Mouse (Mus musculus) layer of hippocampus, adult 18-20 months (tissue): ENCODE data around the gene Krtap4-6. TPM values are rescaled to one million over a fixed set of nuclear protein-coding genes. Genes with fewer than 3 reads are reported as not detected.
"Not testable (repeated sequence)": the region's sequence is repeated elsewhere in the genome, so short reads cannot be mapped to it uniquely, and the experiment has no call there.

Experiments
- DNase-seq, 2 experiments: peaks; one replicate each; pipeline ENCODE4 v3.0.0; 2022; ENCODE audit warnings: low spot score in 2 of 2
- long read RNA-seq: library from polyadenylated mRNA; stranded (forward); transcript quantifications from one replicate; pipeline ENCODE4 v2.0.0, GENCODE M21; 2021
- total RNA-seq, 2 experiments: library from RNA; stranded (reverse); gene quantifications; 2 replicates each; pipeline ENCODE4 v1.2.3; 2021

The Krtap4-6 gene
- not detected for total RNA-seq
- long read RNA-seq = 0 reads

DNA sequence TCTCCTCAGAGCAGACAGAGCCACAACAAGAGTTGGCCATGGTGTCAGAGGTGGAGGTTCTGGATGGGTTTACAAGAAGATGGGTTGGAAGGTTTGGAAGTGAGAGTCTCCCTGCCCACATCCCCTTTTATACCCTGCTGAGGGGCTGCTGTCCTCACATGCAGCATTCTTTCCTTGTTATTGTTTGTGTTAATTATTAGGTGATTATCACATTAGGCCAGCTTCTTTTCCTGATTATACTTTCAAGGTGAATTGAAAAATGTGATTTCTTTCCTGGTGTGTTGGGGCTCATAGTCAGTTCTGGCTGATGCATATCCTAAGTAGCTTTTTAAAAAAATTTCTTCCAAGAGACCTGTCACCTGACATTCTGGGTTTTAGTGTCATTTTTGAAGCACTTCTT, at the start of gene Krtap4-6:
Gene Krtap4-6 (minus strand): TSS at position 101 of the 400 bp plus-strand sequence.
- DNase-seq = no peak

- DNase-seq = no peak
These were observed 24.7 kb upstream of the Krtap4-6 start, which contains the start of gene Gm14190 for GRCm38 (mm10) chr11:99690463-99690862. Gene Gm14190, minus strand, starts transcription at chr11:99690740.

DNA sequence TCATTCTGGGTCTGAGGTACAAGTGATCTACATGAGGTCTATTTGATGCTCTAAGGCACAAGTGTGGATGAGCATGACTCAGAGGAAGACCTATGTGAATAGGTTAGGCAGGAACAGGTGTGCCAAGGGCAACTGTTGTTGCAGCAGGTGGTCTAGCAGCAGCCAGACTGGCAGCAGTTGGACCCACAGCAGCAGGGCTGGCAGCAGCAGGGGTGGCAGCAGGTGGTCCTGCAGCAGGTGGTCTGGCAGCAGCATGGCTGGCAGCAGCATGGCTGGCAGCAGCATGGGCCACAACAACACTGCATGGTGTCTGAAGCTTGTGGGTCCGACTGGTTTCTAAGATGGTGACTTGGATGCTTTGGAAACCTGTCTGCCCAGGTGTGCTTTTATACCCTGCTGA, 19.5 kb upstream of the Krtap4-6 start:
- not testable (repeated sequence) for DNase-seq

GRCm38 (mm10) chr11:99683481-99683880, 17.7 kb upstream of the Krtap4-6 start:
- no peak for DNase-seq

DNA sequence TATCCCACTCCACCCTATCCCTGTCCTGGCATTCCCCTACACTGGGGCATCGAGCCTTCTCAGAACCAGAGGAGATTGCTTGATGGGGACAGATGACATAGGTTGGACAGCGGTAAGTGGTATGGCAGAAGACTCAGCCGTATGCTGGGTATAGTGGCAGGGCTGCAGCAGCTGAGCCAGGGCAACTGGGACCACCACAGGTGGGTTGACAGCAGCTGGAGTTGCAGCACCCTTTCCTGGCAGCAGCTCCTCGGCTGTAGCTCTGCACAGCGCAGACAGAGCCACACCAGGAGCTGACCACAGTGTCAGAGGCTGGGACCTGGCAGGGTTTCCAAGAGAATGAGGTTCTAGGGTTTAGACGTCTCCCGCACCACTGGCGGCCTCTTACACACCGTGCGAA, 3.0 kb downstream of the Krtap4-6 start:
- no peak for DNase-seq

DNA sequence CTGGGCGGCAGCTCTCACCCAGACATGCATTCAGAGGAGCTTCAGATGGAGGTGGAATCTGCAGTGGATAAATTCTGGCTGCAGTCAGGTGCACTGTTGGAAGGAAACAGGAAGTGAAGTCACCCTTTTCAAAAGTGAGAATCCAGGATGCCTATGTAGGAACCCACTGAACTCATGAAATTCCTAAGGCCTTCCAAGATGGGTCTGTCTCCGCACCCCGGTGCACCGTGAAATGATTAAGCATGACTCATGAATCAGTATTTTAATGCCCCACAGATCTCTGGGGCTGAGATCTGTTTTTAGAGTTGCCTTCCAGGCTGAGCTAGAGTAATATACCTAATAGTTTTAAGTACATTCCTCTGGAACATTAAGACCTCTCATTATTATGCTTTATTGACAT, 6.5 kb downstream of the Krtap4-6 start:
- no peak for DNase-seq

DNA sequence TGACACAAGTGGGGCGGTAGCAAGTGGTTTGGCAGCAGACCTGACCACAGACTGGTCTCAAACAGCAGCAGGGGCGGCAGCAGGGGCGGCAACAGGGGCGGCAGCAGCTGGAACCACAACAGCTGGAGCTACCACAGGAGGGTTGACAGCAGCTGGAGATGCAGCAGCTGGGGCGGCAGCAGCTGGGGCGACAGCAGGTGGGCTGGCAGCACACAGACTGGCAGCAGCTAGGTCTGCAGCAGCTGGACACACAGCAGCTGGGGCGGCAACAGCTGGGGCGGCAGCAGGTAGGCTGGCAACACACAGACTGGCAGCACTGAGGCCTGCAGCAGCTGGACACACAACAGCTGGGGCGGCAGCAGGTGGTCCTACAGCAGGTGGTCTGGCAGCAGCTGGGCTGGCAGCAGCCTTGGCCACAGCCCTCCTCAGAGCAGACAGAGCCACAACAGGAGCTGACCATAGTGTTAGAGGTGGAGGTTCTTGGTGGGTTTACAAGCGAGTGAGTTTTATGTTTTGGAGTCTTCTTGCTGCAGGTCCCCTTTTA, 7.2 kb downstream of the Krtap4-6 start, which contains the start of gene Gm11563:
Gene Gm11563 (minus strand): TSS at position 494 of the 544 bp plus-strand sequence.
- not testable (repeated sequence) for DNase-seq

DNA sequence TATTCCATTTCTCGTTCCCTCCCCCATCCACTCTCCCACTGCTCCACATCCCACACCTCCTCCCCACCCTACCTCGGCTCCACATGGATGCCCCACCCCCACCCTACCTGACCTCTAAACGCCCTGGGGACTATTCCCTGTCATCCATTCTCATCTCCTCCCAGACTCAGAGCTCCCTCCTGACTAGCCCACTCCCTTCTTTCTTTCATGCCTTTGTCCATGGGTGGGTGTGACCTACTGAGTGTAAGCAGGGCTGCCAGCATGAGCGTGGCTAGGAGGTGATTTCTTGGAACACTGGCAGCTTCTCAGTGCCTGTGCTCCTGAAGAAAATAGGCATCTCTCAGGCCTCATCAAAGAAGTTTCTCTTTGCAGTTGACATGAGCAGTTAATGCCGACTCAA, 8.7 kb downstream of the Krtap4-6 start:
- no peak for DNase-seq

DNA sequence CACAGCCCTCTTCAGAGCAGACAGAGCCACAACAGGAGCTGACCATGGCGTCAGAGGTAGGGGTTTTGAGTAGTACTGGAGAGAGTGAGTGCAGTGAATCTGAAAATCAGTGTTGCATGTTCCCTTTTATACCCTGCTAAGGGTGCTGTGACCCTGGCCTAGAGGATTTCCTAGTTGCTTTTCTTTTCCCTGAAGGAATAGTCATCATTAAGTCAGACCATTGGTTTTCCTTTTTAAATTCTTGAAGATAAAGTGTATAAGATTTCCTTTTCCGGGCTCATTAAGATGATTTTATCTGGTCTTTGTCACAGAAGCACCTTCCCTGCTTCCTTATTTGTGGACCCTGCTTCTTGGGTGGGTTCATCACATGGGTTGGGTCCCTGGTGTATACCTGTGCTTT, 15.6 kb downstream of the Krtap4-6 start, which contains the start of gene Gm11555:
Gene Gm11555 (minus strand): TSS at position 101 of the 400 bp plus-strand sequence.
- no peak for DNase-seq

- peak in 1 of 2 experiments; percentile 2 for DNase-seq
These were observed 19.3 kb downstream of the Krtap4-6 start for GRCm38 (mm10) chr11:99646444-99646843.

- DNase-seq = peak in 1 of 2 experiments; percentile 47
These were observed 21.4 kb downstream of the Krtap4-6 start for GRCm38 (mm10) chr11:99644351-99644750.

DNA sequence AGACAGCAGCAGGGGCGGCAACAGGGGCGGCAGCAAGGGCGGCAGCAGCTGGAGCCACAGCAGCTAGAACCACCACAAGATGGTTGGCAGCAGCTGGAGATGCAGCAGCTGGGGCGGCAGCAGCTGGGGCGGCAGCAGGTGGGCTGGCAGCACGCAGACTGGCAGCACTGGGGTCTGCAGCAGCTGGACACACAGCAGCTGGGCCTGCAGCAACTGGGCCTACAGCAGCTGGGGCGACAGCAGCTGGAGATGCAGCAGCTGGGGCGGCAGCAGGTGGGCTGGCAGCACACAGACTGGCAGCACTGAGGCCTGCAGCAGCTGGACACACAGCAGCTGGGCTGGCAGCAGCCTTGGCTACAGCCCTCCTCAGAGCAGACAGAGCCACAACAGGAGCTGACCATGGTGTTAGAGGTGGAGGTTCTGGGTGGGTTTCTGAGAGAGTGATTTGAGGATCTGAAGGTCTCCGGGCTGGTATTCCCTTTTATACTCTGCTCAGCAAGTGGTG, 22.1 kb downstream of the Krtap4-6 start, which contains the start of gene Krtap4-7:
Gene Krtap4-7 (minus strand): TSS at position 455 of the 505 bp plus-strand sequence.
- DNase-seq = not testable (repeated sequence)

GRCm38 (mm10) chr11:99640926-99641325, 24.8 kb downstream of the Krtap4-6 start:
- DNase-seq = no peak

DNA sequence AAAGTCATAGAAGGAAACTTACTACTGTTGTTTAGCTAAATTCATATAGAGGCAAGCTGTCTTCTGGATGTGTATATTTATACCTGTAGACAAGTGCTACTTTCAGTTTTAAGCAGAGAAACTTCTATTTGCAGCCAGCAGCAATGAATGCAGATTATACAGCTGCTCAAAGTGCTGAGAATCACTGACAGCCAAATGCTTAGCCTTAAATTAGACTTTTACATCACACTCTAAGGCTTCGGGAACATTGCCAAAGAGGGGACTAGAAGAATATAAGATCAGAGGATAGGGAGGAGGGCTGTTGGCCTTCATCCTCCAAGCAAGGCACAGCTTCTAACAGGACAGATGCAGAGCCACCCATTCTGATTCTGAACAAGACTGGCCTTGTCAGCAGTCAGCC, 28.7 kb downstream of the Krtap4-6 start:
- no peak for DNase-seq

GRCm38 (mm10) chr11:99634653-99635134, 31.1 kb downstream of the Krtap4-6 start, which contains the start of gene Krtap4-2:
Gene Krtap4-2, minus strand, starts transcription at chr11:99635084.
- no peak for DNase-seq

DNA sequence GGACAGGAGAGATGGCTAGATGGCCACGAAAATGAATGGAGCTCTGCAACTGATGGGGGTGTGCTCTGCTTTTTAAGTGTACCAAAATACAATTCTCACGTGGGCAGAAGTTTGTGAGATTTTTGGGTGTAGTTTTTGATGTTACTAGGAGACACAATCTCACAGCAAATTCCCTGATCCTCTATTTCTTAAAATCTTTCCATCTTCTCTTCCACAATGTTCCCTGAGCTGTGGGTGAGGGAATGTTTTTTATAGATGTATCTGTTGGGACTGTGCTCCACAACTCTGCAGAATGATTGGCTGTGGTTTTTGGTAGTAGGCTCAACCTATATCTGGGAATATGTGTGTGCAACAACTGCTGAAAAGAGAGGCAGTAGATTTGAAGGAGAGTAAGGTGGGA, 32.5 kb downstream of the Krtap4-6 start:
- no peak for DNase-seq

GRCm38 (mm10) chr11:99630890-99631289, 34.9 kb downstream of the Krtap4-6 start:
- no peak for DNase-seq

- DNase-seq = no peak
These were observed 37.6 kb downstream of the Krtap4-6 start, which contains the start of gene Krtap4-1 for GRCm38 (mm10) chr11:99628138-99628537. Gene Krtap4-1, minus strand, starts transcription at chr11:99628238.

- DNase-seq = no peak
These were observed 45.4 kb downstream of the Krtap4-6 start, which contains the start of gene Gm11562 for GRCm38 (mm10) chr11:99620335-99620734. Gene Gm11562, minus strand, starts transcription at chr11:99620435.
